Mouse (Mus musculus): ENCODE measurements around the gene Cgrrf1.

The Cgrrf1 gene

GRCm38 (mm10) chr14:46831837-46832333 is at the start of gene Cgrrf1:
Gene Cgrrf1 (plus strand): TSS chr14:46832125.
- CTCF ChIA-PET = no interaction called here

DNA sequence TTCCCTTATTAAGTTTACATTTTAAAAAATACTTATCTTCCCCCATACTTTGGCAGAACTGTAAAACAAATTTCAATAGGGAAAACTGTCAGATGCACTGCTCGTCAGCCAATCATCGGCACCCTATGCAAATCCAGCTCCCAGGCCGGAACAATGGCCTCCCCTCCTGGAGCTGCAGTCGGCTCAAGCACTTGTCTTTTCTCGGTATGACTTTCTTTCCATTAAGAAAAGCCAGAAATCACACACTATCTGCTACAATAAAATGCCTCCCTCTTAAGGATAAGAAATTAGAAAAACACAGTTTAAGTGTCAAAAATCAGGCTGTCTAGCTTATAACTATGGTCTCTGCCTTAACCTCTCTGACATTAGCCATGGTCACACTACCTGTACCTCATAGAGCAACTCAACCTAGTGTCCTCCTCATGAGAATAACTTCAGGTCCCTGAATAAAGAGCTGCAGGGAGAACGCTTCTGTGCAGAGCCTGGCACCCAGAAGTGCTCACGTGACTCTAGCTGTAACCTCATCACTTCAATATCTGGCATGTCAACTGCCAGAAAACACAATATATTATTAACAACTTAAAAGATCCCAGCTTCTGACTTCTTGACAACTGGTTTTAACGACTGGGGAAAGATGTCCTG is 49.6 kb upstream of the Cgrrf1 start:
- CTCF ChIA-PET = interaction anchor here (0.5 kb wide), 1 partner anchor 19 kb away, joined by 3 read pairs; no protein-coding TSS in a partner anchor

DNA sequence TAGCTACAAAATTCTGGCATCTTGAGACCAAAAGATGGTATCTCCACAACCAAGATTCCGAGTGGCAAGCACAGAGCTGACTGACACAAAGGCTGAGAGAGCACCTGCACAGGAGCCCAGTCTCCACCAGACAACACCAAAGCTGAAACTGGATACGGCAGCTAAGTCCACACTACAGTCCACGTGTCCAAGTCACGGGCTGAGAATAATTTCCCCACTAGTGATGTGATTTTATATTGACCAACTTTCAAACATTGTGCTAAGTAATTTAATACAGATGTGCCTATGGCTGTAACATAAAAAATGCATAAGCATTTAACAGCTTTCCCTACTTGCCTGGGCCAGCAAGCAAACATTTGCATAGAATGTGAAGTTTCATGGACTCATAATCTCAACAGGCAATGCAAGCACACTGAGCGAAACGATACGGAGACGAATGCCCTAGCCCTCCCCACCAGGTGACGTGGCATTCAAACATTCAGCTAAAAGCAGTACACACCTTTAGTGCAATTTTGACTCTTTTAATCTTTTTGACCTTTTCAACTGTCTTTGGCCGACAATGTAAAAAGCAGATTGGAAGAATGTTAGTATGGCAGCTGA is 48.5 kb upstream of the Cgrrf1 start:
- CTCF ChIA-PET = interaction anchor here (0.8 kb wide), 1 partner anchor 41 kb away, joined by 3 read pairs; no protein-coding TSS in a partner anchor

- CTCF ChIA-PET = no interaction called here
These were observed 46.7 kb upstream of the Cgrrf1 start for GRCm38 (mm10) chr14:46785247-46785646.

DNA sequence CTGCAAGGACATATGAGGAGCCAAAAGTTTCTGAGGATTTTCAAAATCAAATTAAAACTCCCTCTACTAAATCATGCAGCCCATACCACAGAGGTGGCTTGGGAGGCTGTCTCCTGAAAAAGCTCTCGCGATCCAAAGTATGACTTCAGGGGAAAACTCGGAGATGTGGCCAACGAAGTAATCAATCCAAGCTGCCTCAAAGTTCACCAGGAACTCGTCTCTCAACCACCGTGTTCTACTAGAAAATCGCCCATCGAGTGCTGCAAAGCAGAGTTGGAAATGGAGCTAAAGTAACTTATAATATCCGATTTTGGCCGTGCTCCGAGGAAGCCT is 44.5 kb upstream of the Cgrrf1 start:
- CTCF ChIA-PET = no interaction called here

- CTCF ChIA-PET = no interaction called here
These were observed 44.0 kb upstream of the Cgrrf1 start, which contains the start of gene Cnih1 for GRCm38 (mm10) chr14:46787787-46788504. Gene Cnih1 (minus strand): TSS chr14:46788411.

DNA sequence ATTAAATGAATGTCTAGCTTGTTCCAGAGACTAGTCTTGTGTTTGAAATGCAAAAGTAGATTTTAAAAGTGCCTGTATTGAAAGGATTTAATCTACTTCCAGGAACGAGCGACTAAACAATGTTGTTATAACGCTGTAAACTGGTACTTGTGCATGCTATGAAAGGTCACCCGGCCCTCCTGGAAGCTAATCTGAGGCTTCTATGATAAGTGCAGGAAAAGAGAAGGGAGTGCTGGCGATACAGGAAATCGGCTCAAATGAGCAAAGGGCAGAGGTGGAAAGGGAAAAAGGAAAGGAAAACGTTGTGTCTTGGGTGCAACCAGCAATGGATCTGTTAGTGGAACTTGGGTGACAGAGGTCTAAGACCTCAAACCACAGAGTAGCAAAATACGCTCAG is 43.4 kb upstream of the Cgrrf1 start:
- CTCF ChIA-PET = interaction anchor here (0.7 kb wide), 1 partner anchor 8 kb away, joined by 3 read pairs; no protein-coding TSS in a partner anchor

- CTCF ChIA-PET = no interaction called here
These were observed 41.6 kb upstream of the Cgrrf1 start for GRCm38 (mm10) chr14:46790303-46790702.

- CTCF ChIA-PET = no interaction called here
These were observed 41.2 kb upstream of the Cgrrf1 start for GRCm38 (mm10) chr14:46790723-46791122.

DNA sequence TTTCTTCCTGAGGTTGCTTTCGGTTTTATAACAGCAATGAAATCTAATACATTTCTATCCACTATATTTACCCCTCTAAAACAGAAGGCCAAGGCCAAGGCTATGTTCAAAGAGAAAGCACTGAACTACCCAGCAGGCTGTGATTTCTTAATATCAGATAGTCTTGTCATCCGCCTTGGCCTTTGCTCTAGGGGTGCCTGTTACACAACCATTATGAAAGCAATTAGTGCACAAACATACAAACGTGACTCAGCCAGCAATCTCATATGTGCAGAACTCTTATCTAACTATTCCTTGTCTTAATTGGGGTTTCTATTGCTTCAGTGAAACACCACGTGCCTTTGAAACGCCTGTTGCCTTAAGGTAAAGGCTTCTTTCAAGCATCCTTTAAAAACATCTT is 37.8 kb upstream of the Cgrrf1 start:
- CTCF ChIA-PET = interaction anchor here (0.7 kb wide), 1 partner anchor 1577 kb away, joined by 6 read pairs; no protein-coding TSS in a partner anchor

- CTCF ChIA-PET = no interaction called here
These were observed 31.1 kb upstream of the Cgrrf1 start for GRCm38 (mm10) chr14:46800684-46801345.

DNA sequence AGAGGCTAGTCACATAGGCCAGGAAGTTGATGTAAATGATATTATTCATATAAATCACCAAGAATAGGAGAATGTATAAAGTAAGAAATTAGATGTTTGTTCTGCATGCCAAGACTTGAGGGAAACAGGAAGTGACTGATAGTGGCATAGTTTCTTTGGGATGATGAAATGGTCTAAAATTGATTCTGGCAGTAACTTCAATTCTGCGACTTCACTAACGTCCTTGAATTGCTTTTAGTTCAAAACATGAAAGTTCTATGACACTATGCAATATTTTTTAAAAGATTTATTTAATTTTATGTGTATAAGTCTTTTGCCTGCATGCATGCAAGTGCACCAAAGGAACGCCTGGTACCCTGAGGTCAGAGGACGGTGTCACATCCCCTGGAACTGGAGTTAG is 28.7 kb upstream of the Cgrrf1 start:
- CTCF ChIA-PET = no interaction called here

DNA sequence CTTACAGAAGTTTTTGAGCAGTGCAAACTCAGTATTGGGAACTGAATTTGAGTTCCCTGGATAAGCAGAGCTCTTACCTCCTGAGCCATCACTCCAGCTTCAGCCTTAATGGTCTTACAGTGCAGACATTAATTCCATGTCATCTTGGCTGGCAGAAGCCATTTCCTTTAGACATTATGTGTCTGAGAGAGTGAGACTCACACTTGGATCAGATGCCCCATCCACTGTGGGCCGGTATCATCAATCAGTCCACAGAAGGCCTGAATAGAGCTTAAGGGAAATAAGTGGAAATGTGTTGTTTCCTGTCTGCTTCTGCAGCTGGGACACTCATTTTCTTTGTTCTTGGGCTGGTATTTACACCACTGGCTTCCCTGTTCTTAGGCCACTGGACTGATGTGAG is 28.1 kb upstream of the Cgrrf1 start:
- CTCF ChIA-PET = no interaction called here

- CTCF ChIA-PET = no interaction called here
These were observed 25.7 kb upstream of the Cgrrf1 start for GRCm38 (mm10) chr14:46806186-46806585.

GRCm38 (mm10) chr14:46807927-46808326 is 24.0 kb upstream of the Cgrrf1 start:
- CTCF ChIA-PET = no interaction called here

GRCm38 (mm10) chr14:46815640-46816039 is 16.3 kb upstream of the Cgrrf1 start:
- CTCF ChIA-PET = no interaction called here

DNA sequence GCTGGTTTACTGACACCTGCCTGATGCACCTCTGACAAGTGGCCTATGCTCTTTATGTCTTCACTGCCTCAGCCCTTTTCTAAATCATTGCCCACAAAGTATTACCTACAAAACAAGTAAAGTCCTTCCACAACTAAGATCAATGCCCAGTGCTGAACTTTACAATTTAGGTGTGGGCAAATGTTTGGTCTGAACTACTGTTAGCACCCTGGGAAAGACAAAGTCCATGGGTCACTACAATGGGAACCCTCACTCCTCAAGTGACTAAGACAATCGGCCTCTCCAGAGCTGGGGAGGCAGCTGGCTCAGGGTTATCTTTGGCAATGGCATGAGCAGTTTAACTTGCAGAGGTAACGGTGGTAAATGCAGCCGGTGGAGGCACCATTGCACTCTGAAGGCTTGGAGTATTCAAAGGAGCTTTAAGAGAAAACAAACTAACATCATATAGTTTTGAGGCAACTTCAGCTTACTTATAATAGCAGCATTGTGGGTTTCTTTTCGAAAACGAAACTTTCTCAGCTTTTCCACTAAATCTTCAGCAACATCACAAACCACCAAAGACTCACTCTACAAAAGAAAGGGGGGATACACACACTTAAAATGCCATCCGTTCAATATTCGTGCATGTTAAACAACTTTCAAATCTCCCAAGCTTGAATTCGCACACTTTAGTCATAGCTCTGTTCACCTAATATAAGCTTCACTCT is 14.9 kb upstream of the Cgrrf1 start:
- CTCF ChIA-PET = no interaction called here

DNA sequence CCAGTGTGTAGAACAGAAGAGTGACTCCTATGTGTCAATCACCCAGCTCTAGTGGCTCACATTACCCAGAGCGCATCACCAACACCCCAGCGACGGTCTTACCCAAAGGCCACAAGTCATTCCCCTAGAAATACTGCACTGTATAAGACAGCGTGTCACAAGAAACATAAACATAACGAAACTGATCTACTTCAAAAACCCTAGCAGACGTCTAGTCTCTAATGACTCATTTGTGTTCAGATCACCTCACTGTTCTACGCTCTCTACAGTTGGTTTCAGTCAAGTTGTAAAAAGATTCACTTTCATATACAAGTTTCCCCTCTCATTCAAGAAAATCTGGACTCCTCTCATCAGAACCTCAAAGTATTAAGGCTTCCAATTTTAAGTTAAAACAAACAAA is 13.2 kb upstream of the Cgrrf1 start:
- CTCF ChIA-PET = no interaction called here

- CTCF ChIA-PET = interaction anchor here (1.1 kb wide), 1 partner anchor 478 kb away, joined by 3 read pairs; the partner anchor contains the start of gene Mapk1ip1l
These were observed 12.0 kb upstream of the Cgrrf1 start for GRCm38 (mm10) chr14:46819961-46820360.

DNA sequence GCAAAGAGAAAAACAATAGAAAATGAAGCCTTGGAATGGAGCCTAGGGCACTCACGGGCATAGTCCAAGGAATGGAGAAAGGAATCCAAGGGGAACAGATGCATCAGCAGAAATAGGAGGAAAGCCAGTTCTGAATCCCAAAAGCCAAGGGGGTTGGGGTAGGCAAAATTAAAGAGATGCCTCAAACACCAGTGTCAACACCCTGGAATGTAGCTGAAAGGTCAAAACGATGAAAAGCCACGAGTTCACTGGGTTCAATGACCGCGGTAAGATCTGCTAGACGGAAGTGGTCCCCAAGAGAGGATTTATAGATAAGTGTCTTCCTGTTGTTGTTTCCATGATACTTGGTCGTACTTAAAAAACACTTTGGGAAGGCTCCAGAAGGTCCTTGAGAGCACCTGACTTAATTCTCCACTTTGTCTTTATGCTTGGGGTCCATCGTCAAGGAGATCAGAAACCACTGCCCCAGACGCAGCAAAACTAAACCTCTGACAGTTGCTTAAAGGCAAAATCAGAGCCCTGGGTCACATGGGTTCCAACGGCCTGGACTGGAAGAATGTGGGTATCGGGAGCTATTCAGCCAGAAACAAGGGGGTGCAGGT is 10.6 kb upstream of the Cgrrf1 start:
- CTCF ChIA-PET = no interaction called here
